ENCODE assay signal across 10 mouse cellular contexts in the genomic region with DNA sequence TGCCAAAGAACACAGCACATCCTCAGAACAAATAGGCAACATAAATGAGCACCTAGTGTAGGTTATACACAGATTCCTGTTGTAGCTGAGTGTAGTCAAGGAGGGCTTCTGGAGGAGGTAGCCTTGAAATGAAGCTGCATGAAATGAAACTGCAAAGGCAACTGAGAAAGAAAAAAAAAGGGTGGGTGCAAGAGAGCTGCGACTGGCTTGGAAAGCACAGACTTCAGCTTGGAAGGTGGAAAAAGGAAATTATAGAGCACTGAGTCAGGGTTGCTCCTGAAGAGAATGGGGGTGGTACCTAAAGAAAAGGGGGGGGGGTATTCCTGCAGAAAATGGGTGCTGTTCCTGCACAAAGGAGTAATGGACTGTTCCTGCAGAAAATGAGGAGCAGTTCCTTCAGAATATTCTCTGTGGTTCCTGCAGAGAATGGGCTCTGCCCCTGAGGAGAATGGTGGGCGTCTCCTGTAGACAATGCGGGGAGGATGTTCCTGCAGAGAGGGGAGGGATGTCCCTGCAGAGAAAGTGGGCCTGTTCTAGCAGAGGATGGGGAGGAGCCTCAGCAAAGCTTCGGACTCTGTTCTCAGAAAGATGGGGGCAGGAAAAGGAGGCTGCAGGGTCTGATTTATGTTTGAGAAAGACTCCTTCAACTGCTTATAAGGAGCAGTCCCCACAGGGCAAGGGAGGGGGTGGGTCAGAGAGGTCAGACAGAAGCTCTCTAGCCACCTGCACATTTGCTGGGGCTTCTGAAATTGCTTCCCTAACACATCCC.
DNase-seq lines count a peak whose midpoint lies in the region; ATAC-seq lines count a peak whose summit lies in the region.
"Had no signal": no experiment of that assay in that cellular context is flagged by ENCODE, and none has a peak within 500 bp of the region (broad histone marks: within the 10 kb centered on the region; RNA-seq: fewer than 3 reads in every experiment).

No protein-coding gene starts in this region.

- H3K9ac ChIP-seq in neural tube, embryonic 15.5 days (replicated peaks) = no peak overlapping the region
- H3K9ac ChIP-seq in intestine, embryonic 16.5 days (ENCODE audit: low read depth, low read length) = no peak overlapping the region

- no peak overlapping the region for H3K4me3 ChIP-seq in neural tube, embryonic 15.5 days (replicated peaks)
- H3K4me3 ChIP-seq in intestine, embryonic 16.5 days (ENCODE audit: low read length) = no peak overlapping the region

- H3K4me2 ChIP-seq in neural tube, embryonic 15.5 days = no peak overlapping the region
- no peak overlapping the region for H3K4me2 ChIP-seq in intestine, embryonic 16.5 days (ENCODE audit: low read depth, low read length)

- no peaks in the 10 kb centered on the region for H3K27me3 ChIP-seq in neural tube, embryonic 15.5 days (replicated peaks)
- H3K27me3 ChIP-seq in intestine, embryonic 16.5 days (replicated peaks; ENCODE audit: control insufficient read depth, insufficient read depth, low read length) = no peaks in the 10 kb centered on the region

- peak overlapping the region; percentile 60 for H3K27ac ChIP-seq in neural tube, embryonic 15.5 days (replicated peaks)
- H3K27ac ChIP-seq in intestine, embryonic 16.5 days (ENCODE audit: low read length) = no peak overlapping the region

- DNase-seq in frontal cortex, postnatal 10 days (ENCODE audit: low spot score in 2 of 2) = no peak
- DNase-seq in right cerebral cortex, adult 18-20 months = peak; percentile 62
- no peak for DNase-seq in right cerebral cortex, postnatal 4 days
- peak; percentile 33 to 35 for DNase-seq in left cerebral cortex, adult 9 months (ENCODE audit: low spot score in 2 of 2)
- no peak for DNase-seq in adrenal gland, adult 2 months
- DNase-seq: B cell, adult 2 months; lung, postnatal 10 days had no signal

- peak; percentile 77 for ATAC-seq in frontal cortex, adult (ENCODE audit: low TSS enrichment)
- ATAC-seq in neural tube, embryonic 15.5 days (ENCODE audit: low FRiP score) = peak; percentile 39; the same call in 1 of the 2 replicates
- no peak for ATAC-seq in intestine, embryonic 16.5 days

- 12% methylated on average over 4 of the region's 4 CpGs for WGBS in neural tube, embryonic 15.5 days
- WGBS in intestine, embryonic 16.5 days = 23% methylated on average over 4 of the region's 4 CpGs

- H3K9me3 ChIP-seq in neural tube, embryonic 15.5 days (replicated peaks) = no peaks in the 10 kb centered on the region
- no peaks in the 10 kb centered on the region for H3K9me3 ChIP-seq in intestine, embryonic 16.5 days (ENCODE audit: control insufficient read depth, low read length)

- H3K36me3 ChIP-seq in neural tube, embryonic 15.5 days = no peaks in the 10 kb centered on the region
- no peaks in the 10 kb centered on the region for H3K36me3 ChIP-seq in intestine, embryonic 16.5 days (ENCODE audit: control insufficient read depth, insufficient read depth, low read length)

- H3K4me1 ChIP-seq in neural tube, embryonic 15.5 days = peaks cover 22% of the 10 kb centered on the region
- no peaks in the 10 kb centered on the region for H3K4me1 ChIP-seq in intestine, embryonic 16.5 days (ENCODE audit: control insufficient read depth, insufficient read depth, low read length)

Comparison
In these comparisons a context has a peak if more than half of its experiments do, and no peak if none do; other contexts are left out.
1. DNase-seq: peak in right cerebral cortex, adult 18-20 months (single experiment) and left cerebral cortex, adult 9 months (2 of 2); none in frontal cortex, postnatal 10 days (0 of 2), right cerebral cortex, postnatal 4 days (single experiment) and adrenal gland, adult 2 months (single experiment).